Mouse (Mus musculus) limb, embryonic 15.5 days (tissue): Measurements from ENCODE around the gene Urad. TPM values are rescaled to one million over a fixed set of nuclear protein-coding genes. Genes with fewer than 3 reads are reported as not detected.
A peak's percentile ranks its signal among the peaks of the same experiment; 100 is the strongest.

Source experiments
- ATAC-seq: fragments of 200-750 bp; cut with Nextera tagmentation; 2 replicates; pipeline ENCODE4 v1.8.0; 2017; ENCODE audit warnings: low read depth, moderate TSS enrichment; ENCODE audit not compliant: insufficient number of reproducible peaks, low FRiP score, low TSS enrichment
- H3K27ac ChIP-seq: fragments of 300-500 bp; sonication (generic); 2 replicates; pipeline ENCODE4 v1.5.1; 2015; ENCODE audit warnings: moderate library complexity, mild to moderate bottlenecking, inconsistent platforms
- H3K27me3 ChIP-seq: fragments of 300-500 bp; sonication (generic); 2 replicates; pipeline ENCODE4 v1.6.1; 2015; ENCODE audit warnings: inconsistent platforms
- H3K36me3 ChIP-seq: fragments of 300-500 bp; sonication (generic); 2 replicates; pipeline ENCODE4 v1.6.1; 2015; ENCODE audit warnings: inconsistent platforms
- H3K4me1 ChIP-seq: fragments of 300-500 bp; sonication (generic); 2 replicates; pipeline ENCODE4 v1.6.1; 2015; ENCODE audit warnings: inconsistent platforms
- H3K4me2 ChIP-seq: fragments of 300-500 bp; sonication (generic); 2 replicates; pipeline ENCODE4 v1.6.1; 2015; ENCODE audit warnings: mild to moderate bottlenecking, inconsistent platforms
- H3K4me3 ChIP-seq: fragments of 300-500 bp; sonication (generic); 2 replicates; pipeline ENCODE4 v1.5.1; 2015; ENCODE audit warnings: mild to moderate bottlenecking, inconsistent platforms
- H3K9ac ChIP-seq: fragments of 300-500 bp; sonication (generic); 2 replicates; pipeline ENCODE4 v1.6.1; 2015; ENCODE audit warnings: inconsistent platforms
- H3K9me3 ChIP-seq: fragments of 300-500 bp; sonication (generic); 2 replicates; pipeline ENCODE4 v1.6.1; 2016; ENCODE audit warnings: inconsistent platforms
- WGBS: fragments of 180-500 bp; shearing (Covaris S2); methylation state at CpG from one replicate; pipeline ENCODE4 v1.1.7; 2015; 5-methylcytosine and 5-hydroxymethylcytosine counted together
- polyA plus RNA-seq: library from polyadenylated mRNA; unstranded; fragments of >200 nt; fragmentation: Nextera tagmentation; extraction: Ambion mirVana; gene quantifications from 2 replicates; pipeline ENCODE4 v1.2.1, GENCODE M21; 2015

The Urad gene
- polyA plus RNA-seq, 1 experiment from 2014 or later: not detected

DNA sequence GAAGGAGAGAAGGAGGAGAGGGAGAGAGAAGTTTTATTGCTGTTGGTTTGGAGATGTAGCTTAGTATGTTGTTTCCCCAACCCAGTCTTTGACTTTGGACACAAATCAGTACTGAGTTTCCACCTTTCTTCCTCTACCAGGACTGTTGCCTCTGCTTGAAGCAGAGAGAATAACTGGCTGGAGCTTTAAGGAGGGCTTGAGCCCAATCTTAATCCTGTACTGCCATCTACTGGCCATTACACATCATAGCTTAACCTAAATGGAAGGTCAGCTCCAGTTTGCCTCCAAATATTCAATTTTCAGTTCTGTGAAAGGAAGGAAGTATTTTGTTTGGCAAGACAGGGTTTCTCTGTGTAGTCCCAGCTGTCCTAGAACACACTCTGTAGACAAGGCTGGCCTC lies 2.6 kb downstream of the Urad start:
- Histone ChIP-seq H3K27me3 (peaks cover 80% of the 10 kb centered on the region), H3K36me3 (no peaks in the 10 kb centered on the region), H3K9ac (no peak overlapping the region), H3K9me3 (no peaks in the 10 kb centered on the region), H3K4me2 (no peak overlapping the region), H3K4me3 (no peak overlapping the region), H3K27ac (no peak overlapping the region), H3K4me1 (peaks cover 8% of the 10 kb centered on the region)
- no peak for ATAC-seq

DNA sequence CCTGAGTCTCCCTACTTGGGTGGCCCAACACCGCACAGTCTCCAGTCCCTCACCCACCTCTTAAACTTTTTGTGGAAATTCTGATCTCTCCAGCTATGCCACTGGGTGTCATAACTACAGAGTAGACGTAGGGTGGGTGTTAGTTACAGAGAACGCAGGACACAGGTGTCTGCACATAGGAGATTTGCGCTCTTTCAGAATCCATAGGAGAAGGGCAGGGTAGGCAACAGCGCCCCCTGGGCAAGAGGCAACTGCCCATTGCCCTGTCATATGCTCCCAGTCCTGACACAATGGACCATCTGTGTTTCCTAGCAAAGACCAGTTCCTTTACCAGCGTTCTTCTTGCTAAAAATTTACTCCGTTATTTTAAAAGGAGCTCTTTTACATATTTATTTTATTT lies 4.2 kb downstream of the Urad start:
- Histone ChIP-seq H3K36me3 (no peaks in the 10 kb centered on the region), H3K27me3 (peaks cover 92% of the 10 kb centered on the region), H3K4me1 (peaks cover 8% of the 10 kb centered on the region), H3K4me3 (no peak overlapping the region), H3K4me2 (no peak overlapping the region), H3K9me3 (no peaks in the 10 kb centered on the region), H3K9ac (no peak overlapping the region), H3K27ac (no peak overlapping the region)
- WGBS: 30% methylated on average over 7 of the region's 7 CpGs
- ATAC-seq: no peak

DNA sequence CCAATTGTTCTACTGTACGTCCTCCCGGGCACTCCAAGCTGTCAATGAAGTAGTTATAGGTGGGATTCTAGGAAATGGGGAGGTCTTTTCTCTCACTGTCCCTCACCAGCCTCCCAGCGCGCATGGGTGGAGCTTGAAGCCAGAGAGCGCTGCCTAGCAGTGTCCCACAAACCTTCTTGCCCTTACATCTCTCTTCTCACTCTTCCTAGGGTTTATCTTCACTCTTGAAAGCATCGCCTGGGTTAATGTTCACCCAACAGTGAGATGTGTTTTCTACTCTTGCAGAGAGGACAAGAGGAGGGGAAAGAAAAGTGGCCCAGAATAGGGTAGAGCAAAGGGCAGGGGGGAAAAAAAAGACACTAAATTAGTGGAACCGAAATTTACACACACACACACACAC lies 4.9 kb downstream of the Urad start:
- H3K27ac ChIP-seq: no peak overlapping the region
- 11% methylated on average over 7 of the region's 7 CpGs for WGBS
- no peaks in the 10 kb centered on the region for H3K36me3 ChIP-seq
- H3K9me3 ChIP-seq: no peaks in the 10 kb centered on the region
- H3K27me3 ChIP-seq: peaks cover 93% of the 10 kb centered on the region
- no peak for ATAC-seq
- H3K4me2 ChIP-seq: no peak overlapping the region
- H3K4me1 ChIP-seq: peaks cover 8% of the 10 kb centered on the region
- H3K9ac ChIP-seq: no peak overlapping the region
- no peak overlapping the region for H3K4me3 ChIP-seq

DNA sequence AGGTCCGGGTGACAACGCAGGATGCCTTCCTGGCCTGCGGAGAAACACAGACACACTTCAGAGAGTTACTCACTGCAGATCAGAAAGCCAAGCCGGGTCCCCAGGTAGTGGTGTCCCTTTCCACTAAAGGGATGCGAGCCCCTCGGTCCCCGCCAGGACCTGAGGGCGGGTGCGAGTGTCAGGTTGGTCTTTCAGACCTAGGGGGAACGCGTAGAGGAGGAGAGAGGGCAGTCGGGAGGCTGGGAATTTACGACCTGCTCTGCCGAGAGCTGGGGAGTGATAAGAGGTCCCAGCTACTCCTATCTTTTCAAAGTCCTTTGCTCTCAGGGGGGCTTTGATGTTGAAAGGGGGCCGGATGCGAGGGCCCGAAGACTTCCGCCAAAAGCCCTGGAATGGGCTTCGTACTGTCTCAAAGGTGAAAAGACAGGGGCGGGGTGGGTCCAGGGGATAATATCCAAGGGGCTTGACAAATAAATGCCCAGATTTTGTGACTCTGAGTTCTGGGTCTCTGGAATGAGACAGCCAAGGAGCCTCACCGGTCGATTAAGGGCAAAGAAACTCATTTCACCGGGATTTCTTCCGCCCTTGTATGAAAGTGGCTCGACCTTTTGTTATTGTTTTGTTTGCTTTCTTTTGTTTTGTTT lies 6.7 kb downstream of the Urad start:
- no peaks in the 10 kb centered on the region for H3K9me3 ChIP-seq
- no peak overlapping the region for H3K4me3 ChIP-seq
- no peaks in the 10 kb centered on the region for H3K36me3 ChIP-seq
- H3K9ac ChIP-seq: no peak overlapping the region
- peaks cover 8% of the 10 kb centered on the region for H3K4me1 ChIP-seq
- no peak overlapping the region for H3K27ac ChIP-seq
- no peak for ATAC-seq
- H3K4me2 ChIP-seq: no peak overlapping the region
- under 1% methylated on average over 25 of the region's 25 CpGs for WGBS
- H3K27me3 ChIP-seq: peaks cover 96% of the 10 kb centered on the region

DNA sequence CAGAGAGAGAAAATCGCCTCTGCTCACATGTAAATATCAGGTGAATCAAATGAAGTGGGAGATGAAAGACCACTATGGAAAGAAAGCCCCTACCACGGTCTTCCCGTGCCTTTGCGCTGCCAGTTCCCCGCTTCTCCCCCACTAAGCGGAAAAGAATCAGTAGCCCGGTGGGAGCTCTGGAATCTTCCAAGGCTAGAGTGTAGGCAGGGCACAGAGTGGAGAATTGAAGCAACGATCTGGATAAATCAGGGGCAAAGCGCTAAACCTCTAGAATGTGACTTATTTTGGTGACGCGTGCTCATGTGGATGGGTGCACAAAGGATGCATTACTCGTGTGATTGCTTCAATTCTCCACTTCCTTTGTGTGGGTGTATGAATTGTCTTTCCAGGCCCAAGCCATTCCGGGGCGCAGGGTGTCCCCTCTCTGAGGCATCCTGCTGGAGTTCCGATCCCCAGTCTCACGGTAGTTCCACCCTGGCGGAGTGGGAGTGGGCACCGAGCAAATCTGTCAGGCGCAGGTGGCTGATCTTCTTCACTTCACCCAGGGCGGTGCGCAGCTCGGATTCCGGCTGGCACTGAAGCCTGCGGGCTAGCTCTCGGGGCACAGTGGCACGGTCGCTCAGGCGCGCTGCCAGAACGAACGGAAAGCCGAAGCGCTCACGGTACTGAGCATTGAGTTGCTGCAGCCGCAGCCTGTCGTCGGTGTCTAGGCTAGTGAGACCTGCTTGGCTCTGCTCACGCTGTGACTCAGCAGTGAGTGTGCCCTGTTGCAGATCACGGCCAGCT lies 7.4 kb downstream of the Urad start:
- Histone ChIP-seq H3K9me3 (no peaks in the 10 kb centered on the region), H3K4me2 (no peak overlapping the region), H3K27ac (no peak overlapping the region), H3K9ac (no peak overlapping the region), H3K4me3 (no peak overlapping the region), H3K36me3 (no peaks in the 10 kb centered on the region), H3K4me1 (peaks cover 8% of the 10 kb centered on the region), H3K27me3 (peaks cover 96% of the 10 kb centered on the region)
- no peak for ATAC-seq
- WGBS: under 1% methylated on average over 39 of the region's 39 CpGs

DNA sequence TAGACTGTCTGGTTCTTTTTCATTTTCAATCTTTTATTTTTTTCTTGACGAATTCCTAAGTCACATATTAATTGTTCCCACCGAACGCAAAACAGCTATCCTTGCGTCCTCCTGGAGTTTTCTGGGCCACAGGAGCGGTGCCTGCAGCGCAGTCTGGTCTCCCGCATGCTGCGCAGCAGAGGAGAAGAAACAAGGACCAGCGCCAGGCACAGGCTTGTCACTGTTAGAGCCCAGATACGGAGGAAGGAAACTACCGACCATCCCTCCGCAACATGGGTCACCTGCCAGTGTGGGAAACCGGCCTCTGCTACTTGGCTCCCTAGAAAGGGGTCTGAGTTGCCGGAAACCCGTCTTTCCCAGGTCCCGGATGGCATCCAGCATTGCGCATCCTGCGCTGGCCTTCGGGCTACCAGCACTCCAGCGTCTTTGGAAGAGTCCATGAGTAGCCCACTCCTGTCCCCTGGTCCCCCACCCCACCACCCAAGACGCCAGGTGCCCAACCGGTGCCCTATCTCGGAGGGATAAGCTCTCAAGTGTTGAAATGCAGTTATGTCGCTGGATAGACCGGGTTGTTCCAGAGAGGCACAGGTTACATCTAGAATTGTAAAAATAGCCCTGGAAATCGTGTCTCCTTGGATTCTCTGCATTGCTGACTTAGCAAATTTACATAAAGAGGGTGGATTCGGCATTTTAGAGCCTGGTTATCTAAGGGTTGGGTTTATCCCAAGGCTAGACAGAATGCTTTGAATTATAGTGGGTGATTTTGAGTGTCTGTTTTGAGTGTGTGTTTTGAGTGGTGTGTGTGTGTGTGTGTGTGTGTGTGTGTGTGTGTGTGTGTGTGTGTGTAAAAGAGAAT lies 9.2 kb downstream of the Urad start:
- Histone ChIP-seq H3K27me3 (peaks cover 100% of the 10 kb centered on the region), H3K4me1 (peaks cover 8% of the 10 kb centered on the region), H3K4me3 (no peak overlapping the region), H3K27ac (no peak overlapping the region), H3K9ac (no peak overlapping the region), H3K4me2 (no peak overlapping the region), H3K36me3 (no peaks in the 10 kb centered on the region), H3K9me3 (no peaks in the 10 kb centered on the region)
- ATAC-seq: no peak
- 2% methylated on average over 27 of the region's 27 CpGs for WGBS

DNA sequence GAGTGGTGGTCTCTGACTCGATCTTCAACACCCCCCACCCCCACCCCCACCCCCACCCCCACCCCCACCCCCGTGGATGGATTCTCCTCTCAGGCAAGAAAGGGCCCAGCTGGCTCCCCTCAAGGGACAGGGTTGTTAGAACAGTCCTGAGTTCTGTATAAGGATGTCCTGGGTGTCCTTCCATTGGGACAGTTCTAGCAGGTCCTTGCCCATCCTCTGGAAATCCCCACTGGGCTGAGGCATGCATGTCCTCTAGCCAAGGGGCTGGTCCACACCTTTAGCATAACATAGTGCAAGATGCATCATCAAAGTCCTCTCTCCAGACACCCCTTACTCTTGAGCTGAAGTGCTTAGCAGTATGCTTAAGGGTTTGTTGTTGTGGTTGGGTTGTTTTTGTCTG lies 12.5 kb downstream of the Urad start:
- ATAC-seq: no peak
- H3K27me3 ChIP-seq: peaks cover 100% of the 10 kb centered on the region
- H3K9me3 ChIP-seq: no peaks in the 10 kb centered on the region
- H3K9ac ChIP-seq: no peak overlapping the region
- peaks cover 25% of the 10 kb centered on the region for H3K4me1 ChIP-seq
- H3K36me3 ChIP-seq: no peaks in the 10 kb centered on the region
- no peak overlapping the region for H3K4me2 ChIP-seq
- 0% methylated on average over 1 of the region's 2 CpGs for WGBS
- H3K27ac ChIP-seq: no peak overlapping the region
- no peak overlapping the region for H3K4me3 ChIP-seq

DNA sequence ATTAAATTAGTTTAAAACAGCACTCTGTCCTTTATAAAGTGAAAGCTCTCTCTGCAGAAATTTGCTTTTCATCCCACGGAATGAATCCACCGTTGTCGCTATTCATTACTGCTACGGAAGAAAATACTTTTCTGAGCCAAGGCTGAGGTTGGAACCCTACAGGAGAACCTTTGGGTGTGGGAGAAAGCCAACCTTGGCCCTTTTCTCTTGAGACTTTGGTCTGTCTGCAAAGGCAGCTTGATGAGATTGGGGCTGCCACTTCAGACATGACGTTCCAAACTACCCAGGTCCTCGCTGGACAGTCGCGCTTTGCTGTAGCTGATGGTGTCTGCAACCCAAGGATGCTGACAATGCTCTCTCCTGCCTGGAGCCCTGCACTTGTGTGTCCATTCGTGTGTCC lies 13.8 kb downstream of the Urad start:
- no peak overlapping the region for H3K27ac ChIP-seq
- peaks cover 100% of the 10 kb centered on the region for H3K27me3 ChIP-seq
- peaks cover 33% of the 10 kb centered on the region for H3K4me1 ChIP-seq
- no peak overlapping the region for H3K4me2 ChIP-seq
- no peak overlapping the region for H3K4me3 ChIP-seq
- no peak overlapping the region for H3K9ac ChIP-seq
- no peaks in the 10 kb centered on the region for H3K36me3 ChIP-seq
- H3K9me3 ChIP-seq: no peaks in the 10 kb centered on the region
- no peak for ATAC-seq
- WGBS: 17% methylated on average over 9 of the region's 9 CpGs

DNA sequence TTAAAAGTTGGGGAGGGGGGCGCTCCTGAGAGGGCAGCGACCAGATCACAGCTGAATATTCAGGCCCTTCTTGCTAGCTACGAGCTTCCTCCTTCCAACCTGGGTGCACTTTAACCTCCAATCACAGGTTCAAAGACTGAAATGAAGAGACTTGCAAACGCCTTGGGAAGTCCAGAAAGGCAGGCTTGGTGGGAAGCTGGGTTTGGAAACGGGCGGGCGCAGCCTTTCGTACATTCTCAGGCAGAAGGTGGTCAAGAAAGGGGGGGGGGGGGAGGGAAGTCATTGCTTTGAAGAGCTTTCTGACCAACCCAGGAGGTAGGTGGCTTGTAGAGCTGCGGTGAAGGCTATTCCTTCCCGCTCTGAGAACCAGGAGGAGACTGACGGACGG lies 14.8 kb downstream of the Urad start:
- Histone ChIP-seq H3K36me3 (no peaks in the 10 kb centered on the region), H3K27me3 (peaks cover 100% of the 10 kb centered on the region), H3K4me3 (no peak overlapping the region), H3K27ac (no peak overlapping the region), H3K9me3 (no peaks in the 10 kb centered on the region), H3K4me1 (peaks cover 33% of the 10 kb centered on the region), H3K9ac (no peak overlapping the region), H3K4me2 (no peak overlapping the region)
- WGBS: 4% methylated on average over 12 of the region's 12 CpGs
- ATAC-seq: no peak

DNA sequence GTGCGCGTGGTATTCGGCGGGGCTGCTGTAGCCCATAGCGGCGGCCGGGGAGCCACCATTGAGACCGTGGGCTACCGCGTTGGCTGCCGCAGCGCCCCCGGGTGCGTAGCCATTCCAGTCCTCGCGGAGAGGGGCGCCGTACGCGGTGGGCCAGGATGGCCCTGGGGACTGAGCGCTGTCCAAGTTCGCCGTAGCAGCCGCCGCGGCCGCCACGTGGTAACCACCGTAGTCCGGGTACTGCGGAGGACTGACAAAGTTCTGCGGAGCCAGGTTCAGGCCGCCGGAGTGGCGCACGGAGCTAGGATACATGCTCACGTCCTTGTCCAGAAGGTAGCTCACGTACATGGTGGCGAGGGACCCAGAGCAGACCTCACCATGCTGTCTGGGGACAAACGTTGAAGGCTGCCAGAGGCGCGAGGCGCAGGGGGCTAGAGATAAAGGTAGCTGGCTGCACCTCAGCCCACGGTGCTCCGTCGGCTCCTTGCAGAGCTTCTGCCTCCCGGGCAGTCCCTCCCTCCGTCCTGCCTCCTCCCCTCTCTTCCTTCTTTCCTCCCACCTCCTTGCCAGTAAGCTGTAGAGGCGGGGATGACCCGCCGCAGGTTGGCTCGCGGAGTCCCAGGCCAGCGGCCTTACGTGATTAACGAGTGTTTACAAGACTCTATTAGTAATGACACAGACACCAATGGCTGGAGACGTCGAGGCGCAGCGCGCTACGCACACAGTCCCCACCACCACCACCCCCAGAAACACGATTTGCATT lies 15.4 kb downstream of the Urad start, which contains the start of gene Cdx2:
Cdx2 (minus strand) TSS at position 633 of the 760 bp plus-strand sequence.
- ATAC-seq: no peak
- Histone ChIP-seq H3K27me3 (peaks cover 100% of the 10 kb centered on the region), H3K4me2 (peak within 1 kb of the TSS; percentile 37), H3K36me3 (no peaks in the 10 kb centered on the region), H3K9me3 (no peaks in the 10 kb centered on the region), H3K4me1 (peaks cover 33% of the 10 kb centered on the region), H3K4me3 (peak within 1 kb of the TSS; percentile 24), H3K27ac (no peak within 1 kb of the TSS), H3K9ac (no peak within 1 kb of the TSS)
- WGBS: under 1% methylated on average over 63 of the region's 63 CpGs

DNA sequence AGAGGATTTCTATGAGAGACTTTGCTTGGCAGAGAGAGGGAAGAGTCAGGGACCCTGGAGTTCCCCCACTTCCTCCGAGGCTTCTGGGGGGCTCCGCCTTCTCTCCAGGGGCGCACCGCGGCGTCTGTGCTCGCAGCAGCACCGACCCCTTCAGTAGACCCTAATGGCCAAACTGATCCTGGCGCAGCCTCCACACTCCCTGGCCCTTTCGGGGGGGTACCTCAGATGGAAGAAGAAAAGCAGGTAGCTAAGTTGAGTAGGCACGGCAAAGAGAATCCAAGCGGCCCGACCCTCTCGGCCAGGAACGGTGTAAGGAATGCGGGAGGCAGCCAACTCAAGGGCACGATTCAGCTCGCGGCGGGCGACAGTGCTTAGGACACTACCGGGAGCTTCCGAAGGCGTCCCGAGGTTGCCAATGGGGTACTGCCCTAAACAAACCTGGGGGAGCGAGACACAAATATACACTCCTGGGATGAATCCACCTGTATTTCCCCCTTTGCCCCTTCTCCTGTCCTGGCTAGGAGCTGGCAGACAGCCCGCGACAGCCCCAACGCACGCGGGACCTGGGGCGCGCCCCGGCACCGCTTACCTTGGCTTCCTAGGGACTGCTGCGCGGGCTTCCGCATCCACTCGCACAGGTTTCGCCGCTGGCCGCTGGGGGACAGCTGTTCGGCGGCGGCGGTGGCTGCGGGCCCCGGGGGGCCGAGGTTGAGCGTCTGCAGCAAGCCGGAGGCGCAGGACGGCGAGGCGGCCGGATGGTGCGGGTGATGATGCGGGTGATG lies 16.2 kb downstream of the Urad start:
- peaks cover 33% of the 10 kb centered on the region for H3K4me1 ChIP-seq
- H3K27me3 ChIP-seq: peaks cover 100% of the 10 kb centered on the region
- H3K36me3 ChIP-seq: no peaks in the 10 kb centered on the region
- H3K9me3 ChIP-seq: no peaks in the 10 kb centered on the region
- WGBS: 1% methylated on average over 55 of the region's 58 CpGs
- H3K27ac ChIP-seq: no peak overlapping the region
- peak overlapping the region; percentile 24 for H3K4me3 ChIP-seq
- H3K9ac ChIP-seq: no peak overlapping the region
- peak overlapping the region; percentile 37 for H3K4me2 ChIP-seq
- ATAC-seq: no peak
